Mouse (Mus musculus) thymus, adult 2 months (tissue): ENCODE data around the gene Matk.

Source experiments
- CTCF ChIP-seq: fragments of 200-500 bp; IDR thresholded peaks from 2 replicates; pipeline ENCODE4 v1.5.1; 2012; ENCODE audit warnings: mild to moderate bottlenecking, control low read depth, low read length, moderate library complexity, borderline replicate concordance; ENCODE audit not compliant: control insufficient read depth, poor library complexity, insufficient read depth; ENCODE audit errors: extremely low read depth
- POLR2A ChIP-seq: fragments of 200-500 bp; IDR thresholded peaks from 2 replicates; pipeline ENCODE4 v1.6.1; 2012; ENCODE audit warnings: mild to moderate bottlenecking, low read length, control low read depth, moderate library complexity; ENCODE audit not compliant: control insufficient read depth, poor library complexity, insufficient read depth; ENCODE audit errors: extremely low read depth

- no peak for TF ChIP-seq POLR2A
- no peak for TF ChIP-seq CTCF
Measured at GRCm38 (mm10) chr10:81247804-81248203, 4.9 kb upstream of the Matk start.
